Mouse (Mus musculus): Measurements from ENCODE around the gene Nefh.

Gene Nefh

DNA sequence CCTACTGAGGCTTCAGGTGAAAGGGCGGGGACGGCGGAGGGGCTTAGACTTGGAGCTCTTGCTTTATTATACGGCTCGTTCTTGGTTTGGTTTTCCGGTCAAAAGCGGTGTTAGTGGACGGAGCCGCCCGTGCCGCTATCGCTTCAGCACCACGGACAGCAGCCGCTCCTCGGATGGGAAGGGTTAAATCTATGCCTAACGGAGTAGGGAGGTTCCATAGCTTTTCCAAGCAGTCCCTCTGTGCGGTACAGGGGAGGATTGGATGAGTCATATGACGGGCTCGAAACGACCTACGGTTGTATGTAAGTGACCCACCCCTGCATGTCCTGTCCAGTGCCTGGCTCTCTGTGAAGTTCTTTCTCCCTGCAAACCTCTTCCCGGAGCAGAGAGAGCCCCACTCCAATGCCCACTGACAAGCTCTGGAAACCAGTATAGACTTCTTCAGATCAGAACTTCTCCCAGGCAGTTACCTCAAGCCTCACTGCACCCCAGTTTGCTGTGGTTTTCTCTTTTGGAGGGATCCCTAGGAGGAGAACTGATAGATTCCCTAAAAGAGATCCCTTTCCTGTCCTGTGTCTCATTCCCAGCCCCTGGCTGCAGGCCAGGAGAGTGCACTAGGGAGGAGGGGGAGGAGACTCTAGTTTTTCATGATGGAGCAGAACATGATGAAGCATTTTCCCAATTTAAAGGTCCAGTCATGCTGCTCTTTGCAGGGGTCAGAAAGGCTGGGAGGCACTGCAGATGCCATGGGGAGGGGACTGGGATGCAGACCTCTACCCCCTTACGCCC is 1.6 kb upstream of the Nefh start:
- no peak for DNase-seq (ENCODE audit: low spot score)

DNA sequence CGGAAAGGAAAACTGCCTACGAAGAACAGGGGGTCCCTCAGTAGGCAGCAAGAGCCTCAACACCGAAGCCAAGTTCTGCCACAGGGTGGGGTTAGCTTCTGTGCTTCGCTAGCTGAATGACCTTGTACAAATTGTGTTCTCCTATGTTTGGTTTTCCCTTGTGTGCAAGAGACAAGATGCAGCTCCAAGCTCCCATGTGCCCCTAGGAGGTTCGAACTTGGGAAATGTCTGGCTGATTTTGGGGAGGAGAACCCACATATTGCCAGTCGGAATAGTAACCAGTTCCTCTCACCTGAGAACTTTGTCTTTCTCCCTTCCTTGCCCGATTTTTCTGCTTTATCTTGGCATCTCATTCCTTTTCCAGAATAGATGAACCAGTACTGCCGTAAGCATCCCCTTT is 928 bp upstream of the Nefh start:
- no peak for DNase-seq (ENCODE audit: low spot score)

DNA sequence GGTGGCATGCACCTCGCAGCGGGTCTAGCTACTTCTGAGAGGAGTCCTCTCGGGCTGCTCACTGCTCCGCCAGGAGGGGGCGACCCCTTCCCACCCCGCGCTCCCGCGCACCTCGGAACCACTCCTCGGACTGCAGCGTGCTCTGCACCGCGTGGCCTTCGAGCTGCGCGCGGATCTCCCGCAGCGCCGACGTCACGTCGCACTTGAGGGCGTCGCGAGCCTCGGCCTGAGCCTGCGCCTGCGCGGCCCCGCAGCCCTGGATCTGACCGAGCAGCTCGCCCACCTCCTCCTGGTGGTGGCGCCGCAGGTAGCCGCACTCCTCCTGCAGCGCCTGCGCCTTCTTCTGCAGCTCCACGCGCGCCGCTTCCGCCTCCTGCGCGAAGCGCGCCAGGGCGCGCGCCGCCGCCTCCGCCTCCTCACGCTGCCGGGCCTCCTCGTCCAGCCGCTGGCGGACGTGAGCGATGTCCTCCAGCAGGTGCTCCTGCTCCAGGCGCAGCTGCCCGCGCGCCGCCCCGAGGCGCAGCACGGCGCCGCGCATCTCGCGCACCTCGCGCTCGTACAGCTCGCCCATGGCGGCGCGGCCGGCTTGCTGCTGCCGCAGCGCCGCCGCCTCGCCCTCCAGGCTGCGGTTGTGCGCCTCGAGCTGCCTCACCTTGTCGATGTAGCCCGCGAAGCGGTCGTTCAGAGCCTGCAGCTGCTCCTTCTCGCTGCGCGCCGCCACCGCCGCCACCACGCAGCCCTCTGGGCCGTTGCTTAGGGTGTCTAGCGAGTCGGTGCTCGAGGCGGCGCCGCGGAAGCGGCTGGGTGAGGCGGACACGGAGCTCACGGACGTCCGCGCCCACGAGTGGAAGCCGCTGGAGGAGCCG is 684 bp downstream of the Nefh start:
- DNase-seq (ENCODE audit: low spot score) = peak; percentile 22

DNA sequence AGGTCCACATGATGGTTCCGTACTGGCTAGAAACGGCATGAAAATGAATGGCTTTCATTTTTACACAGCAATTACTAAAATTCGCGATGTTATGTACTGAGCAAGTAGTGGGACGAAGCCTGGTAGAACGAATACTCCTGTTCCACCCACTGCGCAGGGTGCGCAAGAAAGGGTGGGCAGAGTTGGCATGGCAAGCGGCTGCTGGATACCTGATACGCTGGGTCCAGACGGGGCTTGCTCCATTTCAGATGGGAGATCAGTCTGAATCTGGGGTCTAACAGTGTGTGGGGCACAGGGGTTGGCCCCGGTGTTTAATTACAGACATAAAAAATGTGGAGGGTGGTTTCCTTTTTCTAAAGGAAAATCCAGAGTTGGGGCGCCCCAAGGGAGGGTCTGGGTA is 1.3 kb downstream of the Nefh start:
- no peak for DNase-seq (ENCODE audit: low spot score)

DNA sequence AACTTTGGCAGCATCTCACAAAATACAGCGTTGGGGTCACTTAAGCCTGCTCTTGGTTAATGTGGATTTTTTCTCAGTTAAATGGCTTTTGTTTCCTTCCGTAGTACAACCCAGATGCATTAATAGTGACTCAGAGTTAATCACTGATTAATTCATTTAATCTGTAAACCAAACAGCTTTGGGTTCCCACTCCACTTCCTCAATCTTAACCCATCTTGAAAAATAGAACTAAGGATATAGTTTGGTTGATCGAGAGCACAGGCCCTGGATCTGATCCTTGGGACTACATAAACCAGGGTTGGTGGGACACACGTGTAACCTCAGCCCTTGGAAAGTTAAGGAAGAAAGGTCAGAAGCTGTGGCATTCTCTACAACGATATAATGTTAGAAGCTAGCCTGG is 11.6 kb downstream of the Nefh start:
- no peak for DNase-seq (ENCODE audit: low spot score)

DNA sequence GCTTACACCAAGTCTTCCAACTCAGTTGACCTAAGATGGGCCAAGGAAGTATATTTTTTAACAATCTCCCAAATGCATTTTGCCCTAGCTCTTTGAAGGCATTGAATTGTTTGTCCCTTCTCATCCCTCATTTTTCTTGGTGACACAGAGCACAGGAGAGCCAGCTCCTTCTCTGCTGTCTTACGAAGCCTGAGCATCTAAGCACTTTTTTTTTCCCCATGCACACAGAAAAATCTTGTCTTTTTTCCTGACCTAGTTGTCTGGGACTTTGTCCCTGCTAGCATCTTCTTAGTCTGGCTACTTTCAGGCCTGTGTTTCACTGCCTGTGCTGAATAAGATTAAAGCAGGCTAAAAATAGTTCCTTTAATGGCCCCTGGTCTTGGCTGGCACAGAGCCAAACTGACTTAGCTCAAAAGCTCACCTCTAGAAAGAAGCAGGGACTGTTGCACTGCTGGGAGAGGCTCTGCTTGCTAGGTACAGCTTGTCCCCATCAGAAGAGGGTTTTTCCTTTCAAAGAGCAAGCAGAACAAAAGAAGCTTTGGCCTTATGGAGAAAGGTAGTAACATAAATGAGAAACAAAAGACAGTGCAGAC is 16.8 kb downstream of the Nefh start:
- DNase-seq (ENCODE audit: low spot score) = no peak

DNA sequence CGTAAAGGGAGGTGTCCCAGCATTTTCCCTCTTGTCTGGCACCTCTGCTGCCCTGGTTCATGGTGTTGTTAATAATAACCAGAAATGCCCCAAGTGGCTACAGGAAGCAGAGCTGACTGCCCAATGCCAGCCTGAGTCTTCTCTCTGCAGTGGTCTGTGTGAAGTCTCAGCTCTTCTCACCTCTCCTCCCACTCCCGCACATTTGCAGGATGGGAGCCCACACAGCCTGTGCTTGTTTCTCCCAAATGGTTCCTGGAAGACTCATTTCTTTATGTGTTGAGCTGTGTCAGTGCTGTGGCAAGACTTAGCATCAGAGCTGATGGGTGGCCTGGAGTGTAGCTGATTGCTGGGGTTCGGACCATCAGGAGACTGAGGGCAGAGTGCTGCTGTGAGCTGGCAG is 20.6 kb downstream of the Nefh start:
- no peak for DNase-seq (ENCODE audit: low spot score)

DNA sequence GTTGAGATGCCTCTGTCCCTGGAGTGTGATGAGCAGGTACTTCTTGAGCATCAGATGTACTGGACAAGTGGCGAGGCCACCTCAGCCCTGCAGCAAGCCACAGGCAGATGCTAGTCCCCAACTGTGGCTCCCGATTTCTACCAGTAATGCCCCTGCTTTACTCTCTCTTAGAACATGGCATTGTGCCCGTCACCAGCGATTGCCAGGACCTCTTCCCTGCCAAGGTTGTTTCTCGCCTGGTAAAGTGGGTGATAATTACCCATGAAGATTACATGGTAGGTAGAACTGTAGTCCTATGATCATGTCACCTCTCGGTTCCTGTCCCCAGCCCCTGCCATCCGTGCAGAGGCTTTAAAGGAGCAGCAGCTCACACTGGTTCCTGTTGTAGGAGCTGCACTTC is 26.1 kb downstream of the Nefh start:
- no peak for DNase-seq (ENCODE audit: low spot score)

DNA sequence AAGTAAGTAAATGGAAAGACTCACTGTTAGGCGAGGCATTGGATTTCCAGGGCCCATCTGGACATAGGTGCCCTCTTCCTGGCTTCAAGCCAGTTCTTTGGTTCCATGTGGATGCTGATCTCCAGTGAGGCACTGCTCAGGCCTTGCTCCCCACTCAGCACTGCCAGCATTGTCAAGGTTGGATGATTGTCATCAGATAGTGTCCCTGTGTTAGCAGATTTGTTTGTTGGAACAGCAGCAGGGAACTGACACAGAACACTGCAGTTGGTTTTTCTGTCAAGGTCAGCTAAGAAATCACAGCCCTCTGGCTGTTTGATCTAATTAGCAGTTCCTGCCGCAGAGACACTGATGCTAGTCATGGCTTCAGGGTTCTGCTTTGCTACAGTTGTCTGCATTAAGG is 26.6 kb downstream of the Nefh start:
- no peak for DNase-seq (ENCODE audit: low spot score)

DNA sequence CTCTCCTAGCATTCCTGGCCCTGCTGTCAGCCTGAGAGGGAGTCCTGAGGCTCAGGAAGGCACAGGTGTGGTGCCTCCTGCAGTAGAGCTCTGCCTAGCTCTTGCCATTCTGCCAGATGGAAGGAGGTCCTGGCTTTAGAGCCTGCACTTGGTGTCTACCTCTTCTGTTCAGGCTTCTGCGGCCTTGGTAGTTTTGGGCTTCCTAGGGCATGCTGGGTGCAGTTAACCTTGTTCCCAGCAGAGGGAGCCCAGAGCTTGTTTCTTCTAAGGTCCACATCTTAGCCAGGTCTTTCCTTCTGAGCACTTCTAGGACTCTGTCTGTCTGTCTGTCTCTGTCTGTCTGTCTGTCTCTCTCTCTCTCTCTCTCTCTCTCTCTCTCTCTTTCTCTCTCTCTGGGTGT is 31.8 kb downstream of the Nefh start:
- peak; percentile 15 for DNase-seq (ENCODE audit: low spot score)

DNA sequence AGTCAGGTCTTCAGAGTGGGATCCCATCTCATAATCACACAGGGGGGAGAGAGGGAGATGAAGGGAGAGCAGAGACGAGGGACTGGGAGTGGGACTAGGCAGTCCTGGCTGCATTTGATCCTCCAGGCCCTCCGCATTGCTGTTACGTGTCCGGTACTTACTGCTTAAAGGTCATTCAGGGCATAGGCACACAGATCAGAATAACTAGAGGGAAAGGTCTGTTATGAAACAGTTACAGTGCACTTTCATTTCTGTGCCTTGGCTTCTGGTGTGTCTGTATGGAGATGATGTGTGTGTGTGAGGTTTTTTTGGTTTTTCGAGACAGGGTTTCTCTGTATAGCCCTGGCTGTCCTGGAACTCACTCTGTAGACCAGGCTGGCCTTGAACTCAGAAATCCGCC is 41.6 kb downstream of the Nefh start:
- DNase-seq (ENCODE audit: low spot score) = no peak

DNA sequence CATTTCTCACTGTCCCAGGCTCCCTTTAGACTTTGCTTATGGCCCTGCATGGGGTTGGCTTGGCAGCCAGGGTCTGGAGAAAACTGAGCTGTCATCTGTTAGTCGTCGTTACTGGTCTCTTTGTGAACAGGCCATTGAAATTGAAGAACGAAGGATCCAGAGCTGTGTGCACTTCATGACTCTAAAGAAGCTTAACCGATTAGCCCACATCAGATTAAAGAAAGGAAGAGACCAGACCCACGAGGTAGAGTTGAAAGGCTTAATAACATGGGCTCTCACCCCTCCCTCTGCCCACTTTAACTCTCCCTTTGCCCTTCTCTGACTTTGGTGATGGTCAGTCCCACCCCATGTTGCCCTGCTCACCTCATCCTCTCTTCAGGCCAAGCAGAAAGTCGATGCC is 45.9 kb downstream of the Nefh start:
- no peak for DNase-seq (ENCODE audit: low spot score)

DNA sequence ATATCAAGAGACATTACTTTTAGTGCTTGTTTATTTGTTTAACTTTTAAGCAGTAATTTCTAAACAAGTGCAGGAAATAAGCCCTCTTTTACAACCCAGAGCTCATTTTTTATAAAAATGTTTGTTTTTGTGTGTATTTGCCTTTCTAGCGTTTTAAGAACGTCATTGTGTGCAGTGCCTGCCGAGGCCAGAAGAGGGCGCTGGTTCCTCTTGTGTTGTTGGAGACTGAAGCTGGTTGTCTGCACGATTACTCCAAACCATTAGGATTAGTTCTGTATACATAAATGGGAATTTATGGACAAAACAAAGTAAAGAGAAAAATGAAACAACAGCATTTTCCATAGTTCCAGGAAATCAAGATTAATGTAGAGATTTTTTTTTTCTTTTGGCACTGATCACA is 47.4 kb downstream of the Nefh start:
- DNase-seq (ENCODE audit: low spot score) = no peak

DNA sequence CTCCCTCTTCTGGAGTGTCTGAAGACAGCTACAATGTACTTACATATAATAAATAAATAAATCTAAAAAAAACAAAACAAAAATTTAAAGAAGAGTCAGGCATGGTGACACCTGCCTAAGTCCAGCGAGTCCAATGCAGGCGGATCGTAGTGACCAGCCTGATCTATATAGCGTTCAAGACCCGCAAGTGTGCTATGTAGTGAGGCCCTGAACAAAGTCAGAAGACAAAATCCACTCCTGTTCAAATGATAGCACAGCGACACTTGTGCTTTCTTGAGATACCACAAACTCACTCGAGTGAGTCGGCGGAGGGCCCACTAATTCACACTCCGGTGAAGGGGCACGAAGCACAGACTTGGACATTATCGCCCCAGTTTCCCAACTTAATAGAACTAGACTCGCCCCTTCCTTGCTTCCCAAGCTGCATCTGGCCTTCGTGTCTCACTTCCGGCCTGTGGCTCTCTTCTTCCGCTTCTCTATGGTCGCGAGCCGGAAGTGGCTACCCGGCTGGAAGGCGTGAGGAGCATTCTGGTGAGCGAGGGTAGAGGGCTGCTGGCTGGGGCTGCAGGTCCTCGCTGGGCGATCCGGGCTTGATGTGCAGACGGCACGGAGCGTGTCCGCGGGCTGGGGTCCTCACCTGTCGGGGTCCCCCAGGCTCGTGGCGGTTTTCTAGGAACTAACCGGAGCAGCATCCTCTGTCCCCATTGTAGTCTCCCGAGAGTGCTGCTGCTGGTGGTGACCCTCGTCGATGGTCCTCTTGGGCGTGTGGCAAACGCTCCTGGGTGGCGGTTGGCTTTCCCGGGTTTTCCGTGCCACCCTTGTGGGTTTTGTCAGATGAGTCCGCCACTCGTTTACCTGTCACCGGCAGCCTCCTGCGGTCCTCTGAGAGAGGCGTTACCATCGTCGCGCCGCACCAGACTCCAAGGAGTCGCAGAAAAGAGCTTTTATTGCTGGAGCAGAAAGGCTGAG is 52.7 kb downstream of the Nefh start, which contains the start of gene Thoc5:
TSS of gene Thoc5 (plus strand) at position 473 of the 969 bp plus-strand sequence.
- peak; percentile 50 for DNase-seq (ENCODE audit: low spot score)
